Mouse (Mus musculus) intestine, postnatal 0 days (tissue): ENCODE measurements around the gene Tbc1d19. TPM values are rescaled to one million over a fixed set of nuclear protein-coding genes. Genes with fewer than 3 reads are reported as not detected.

Source experiments
- ATAC-seq: fragments of 200-750 bp; cut with Nextera tagmentation; 2 replicates; pipeline ENCODE4 v1.8.0; 2017; ENCODE audit warnings: mild to moderate bottlenecking, moderate TSS enrichment, moderate library complexity
- H3K27ac ChIP-seq: fragments of 300-500 bp; sonication (generic); 2 replicates; pipeline ENCODE4 v1.5.1; 2014; ENCODE audit warnings: mild to moderate bottlenecking, low read depth, low read length, moderate library complexity
- H3K27me3 ChIP-seq: fragments of 300-500 bp; sonication (generic); replicated peaks from 2 replicates; pipeline ENCODE4 v1.6.1; 2014; ENCODE audit warnings: low read length, mixed read lengths; ENCODE audit not compliant: control insufficient read depth, insufficient read depth
- H3K36me3 ChIP-seq: fragments of 300-500 bp; sonication (generic); 2 replicates; pipeline ENCODE4 v1.6.1; 2014; ENCODE audit warnings: mild to moderate bottlenecking, moderate library complexity; ENCODE audit not compliant: control insufficient read depth, insufficient read depth
- H3K4me1 ChIP-seq: fragments of 300-500 bp; sonication (generic); replicated peaks from 2 replicates; pipeline ENCODE4 v1.6.1; 2014; ENCODE audit warnings: antibody characterized with exemption, low read length, mixed read lengths; ENCODE audit not compliant: control insufficient read depth, insufficient read depth
- H3K4me2 ChIP-seq: fragments of 300-500 bp; sonication (generic); replicated peaks from 2 replicates; pipeline ENCODE4 v1.6.1; 2014; ENCODE audit warnings: low read depth, mild to moderate bottlenecking, moderate library complexity
- H3K4me3 ChIP-seq: fragments of 300-500 bp; sonication (generic); 2 replicates; pipeline ENCODE4 v1.5.1; 2014; ENCODE audit warnings: low read depth, low read length
- H3K9ac ChIP-seq: fragments of 300-500 bp; sonication (generic); 2 replicates; pipeline ENCODE4 v1.6.1; 2014; ENCODE audit warnings: mild to moderate bottlenecking, low read depth, low read length
- H3K9me3 ChIP-seq: fragments of 300-500 bp; sonication (generic); 2 replicates; pipeline ENCODE4 v1.6.1; 2016; ENCODE audit warnings: mixed run types; ENCODE audit not compliant: control insufficient read depth
- CTCF ChIP-seq: sonication (generic); IDR thresholded peaks from 2 replicates; pipeline ENCODE4 v1.5.1; 2016; ENCODE audit warnings: low read depth, mild to moderate bottlenecking, control low read depth, antibody characterized with exemption, moderate library complexity
- WGBS: fragments of 180-500 bp; shearing (Covaris S2); extraction: QIAGEN DNeasy Blood & Tissue Kit; methylation state at CpG from one replicate; pipeline ENCODE4 v1.1.7; 2014; 5-methylcytosine and 5-hydroxymethylcytosine counted together
- polyA plus RNA-seq: library from polyadenylated mRNA; unstranded; fragments of >200 nt; fragmentation: Nextera tagmentation; extraction: Ambion mirVana; gene quantifications from 2 replicates; pipeline ENCODE4 v1.2.1, GENCODE M21; 2015

The Tbc1d19 gene
- 7.5 and 8.3 TPM in 2 replicates for polyA plus RNA-seq

GRCm38 (mm10) chr5:53809115-53809991 is at the start of gene Tbc1d19:
TSS of gene Tbc1d19 (plus strand) at chr5:53809606.
- peak within 1 kb of the TSS; percentile 75 for H3K4me2 ChIP-seq
- no peak for TF ChIP-seq CTCF
- WGBS: 6% methylated on average over 36 of the region's 36 CpGs
- no peaks in the 10 kb centered on the region for H3K9me3 ChIP-seq
- no peaks in the 10 kb centered on the region for H3K27me3 ChIP-seq
- peak within 1 kb of the TSS; percentile 72 for H3K4me3 ChIP-seq
- ATAC-seq: peak; percentile 86
- no peaks in the 10 kb centered on the region for H3K36me3 ChIP-seq
- H3K4me1 ChIP-seq: no peaks in the 10 kb centered on the region
- peak within 1 kb of the TSS; percentile 28 for H3K9ac ChIP-seq
- no peak within 1 kb of the TSS for H3K27ac ChIP-seq

DNA sequence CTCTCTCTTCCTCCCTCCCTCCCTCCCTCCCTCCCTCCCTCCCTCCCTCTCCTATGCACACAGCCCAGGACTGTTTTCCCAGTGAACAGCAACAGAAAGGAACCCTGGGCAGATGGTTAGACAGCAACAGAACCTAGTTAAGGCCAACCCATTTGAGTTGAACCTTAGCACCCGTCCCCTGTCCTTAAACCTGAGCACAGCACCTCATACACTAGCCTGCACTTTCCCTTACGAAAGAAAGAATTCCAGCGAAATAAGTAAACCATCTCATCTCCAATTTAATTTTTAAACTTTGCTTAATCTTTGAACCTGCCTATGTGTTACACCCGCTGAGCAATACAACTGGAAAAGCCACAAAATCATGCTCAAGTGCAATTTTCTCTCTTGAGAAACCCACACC is 49.5 kb upstream of the Tbc1d19 start:
- Histone ChIP-seq H3K4me1 (no peaks in the 10 kb centered on the region), H3K9ac (no peak overlapping the region), H3K4me2 (no peak overlapping the region), H3K36me3 (no peaks in the 10 kb centered on the region), H3K27ac (no peak overlapping the region), H3K9me3 (no peaks in the 10 kb centered on the region), H3K4me3 (no peak overlapping the region), H3K27me3 (no peaks in the 10 kb centered on the region)
- no peak for ATAC-seq
- 84% methylated on average over 4 of the region's 4 CpGs for WGBS
- no peak for TF ChIP-seq CTCF

GRCm38 (mm10) chr5:53760914-53761313 is 48.5 kb upstream of the Tbc1d19 start:
- no peak for TF ChIP-seq CTCF
- Histone ChIP-seq H3K4me3 (no peak overlapping the region), H3K4me2 (no peak overlapping the region), H3K36me3 (no peaks in the 10 kb centered on the region), H3K27ac (no peak overlapping the region), H3K4me1 (no peaks in the 10 kb centered on the region), H3K9ac (no peak overlapping the region), H3K9me3 (no peaks in the 10 kb centered on the region), H3K27me3 (no peaks in the 10 kb centered on the region)
- WGBS: 62% methylated on average over 3 of the region's 3 CpGs
- no peak for ATAC-seq

DNA sequence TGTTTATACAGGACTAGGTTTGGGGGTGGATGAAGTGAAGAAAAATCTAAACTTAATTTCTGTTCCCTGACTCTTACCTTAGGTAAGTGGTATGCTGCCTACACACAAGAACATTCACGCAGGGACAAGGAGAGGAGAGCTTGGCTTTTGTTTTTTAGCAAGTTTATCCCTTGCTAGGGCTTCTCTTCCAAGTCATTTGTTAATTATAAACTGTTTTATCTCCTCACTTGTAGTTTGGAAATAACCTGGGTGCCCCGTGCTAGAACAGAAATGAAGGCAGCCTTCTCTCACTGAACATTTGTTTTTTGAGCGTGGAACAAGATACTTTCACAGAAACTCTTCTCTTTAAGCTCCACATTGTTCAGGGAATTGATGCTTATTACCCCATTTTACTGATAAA is 48.1 kb upstream of the Tbc1d19 start:
- no peaks in the 10 kb centered on the region for H3K36me3 ChIP-seq
- ATAC-seq: no peak
- H3K4me1 ChIP-seq: no peaks in the 10 kb centered on the region
- H3K9me3 ChIP-seq: no peaks in the 10 kb centered on the region
- 57% methylated on average over 3 of the region's 3 CpGs for WGBS
- H3K4me2 ChIP-seq: no peak overlapping the region
- no peak overlapping the region for H3K4me3 ChIP-seq
- H3K9ac ChIP-seq: no peak overlapping the region
- no peak for TF ChIP-seq CTCF
- H3K27ac ChIP-seq: no peak overlapping the region
- no peaks in the 10 kb centered on the region for H3K27me3 ChIP-seq

- H3K4me1 ChIP-seq: no peaks in the 10 kb centered on the region
- no peak overlapping the region for H3K9ac ChIP-seq
- no peaks in the 10 kb centered on the region for H3K27me3 ChIP-seq
- ATAC-seq: no peak
- H3K4me3 ChIP-seq: no peak overlapping the region
- H3K36me3 ChIP-seq: no peaks in the 10 kb centered on the region
- H3K4me2 ChIP-seq: no peak overlapping the region
- no peaks in the 10 kb centered on the region for H3K9me3 ChIP-seq
- WGBS: 54% methylated on average over 12 of the region's 12 CpGs
- H3K27ac ChIP-seq: no peak overlapping the region
- no peak for TF ChIP-seq CTCF
Measured at GRCm38 (mm10) chr5:53784818-53785520, 24.4 kb upstream of the Tbc1d19 start.

DNA sequence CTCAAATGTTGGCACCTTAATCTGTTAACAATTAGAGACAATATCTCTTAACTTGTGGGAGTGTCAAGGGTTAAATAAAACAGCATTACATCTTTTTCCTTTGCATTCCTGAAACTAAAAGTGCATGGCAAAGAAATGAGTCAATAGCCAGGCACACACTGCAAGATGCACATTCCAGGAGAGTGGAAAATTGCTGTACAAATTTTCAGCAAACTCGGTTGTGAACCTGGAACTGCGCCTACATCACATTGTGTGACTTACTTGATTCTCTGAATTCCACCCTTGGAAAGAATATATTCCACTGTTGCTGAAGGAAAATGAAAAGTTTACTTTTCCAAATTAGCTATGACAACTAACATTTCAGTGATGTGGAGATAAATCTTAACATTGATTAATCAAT is 8.0 kb upstream of the Tbc1d19 start:
- Histone ChIP-seq H3K36me3 (no peaks in the 10 kb centered on the region), H3K4me3 (no peak overlapping the region), H3K9me3 (no peaks in the 10 kb centered on the region), H3K27me3 (no peaks in the 10 kb centered on the region), H3K9ac (no peak overlapping the region), H3K4me1 (no peaks in the 10 kb centered on the region), H3K4me2 (no peak overlapping the region), H3K27ac (no peak overlapping the region)
- 73% methylated on average over 2 of the region's 2 CpGs for WGBS
- no peak for ATAC-seq
- no peak for TF ChIP-seq CTCF
